Mouse (Mus musculus) CH12.LX (cell line): ENCODE data around the gene Vil1. TPM values are rescaled to one million over a fixed set of nuclear protein-coding genes. Genes with fewer than 3 reads are reported as not detected.

ENCODE experiments used
- DNase-seq: peaks from one replicate; pipeline ENCODE4 v3.0.0-alpha.2; 2013; ENCODE audit errors: extremely low read depth
- H3K27ac ChIP-seq: 2 replicates; pipeline ENCODE4 v1.5.1; 2012; ENCODE audit warnings: low read depth, mild to moderate bottlenecking, control low read depth, moderate library complexity; ENCODE audit not compliant: insufficient read depth
- H3K27me3 ChIP-seq: replicated peaks from 2 replicates; pipeline ENCODE3; 2012; ENCODE audit warnings: inconsistent platforms
- H3K36me3 ChIP-seq, 2 experiments: replicated peaks in 1 of 2; 2 replicates each; pipeline versions ENCODE3 to v1.6.1; 2012; ENCODE audit warnings: inconsistent platforms in 1 of 2, low read length in 1 of 2, mild to moderate bottlenecking in 1 of 2, mixed read lengths in 1 of 2, moderate library complexity in 1 of 2; ENCODE audit not compliant: control insufficient read depth in 1 of 2, insufficient read depth in 1 of 2
- H3K4me1 ChIP-seq, 2 experiments: 2 replicates each; pipeline ENCODE4 v1.6.1; 2012; ENCODE audit warnings: inconsistent platforms in 1 of 2, moderate library complexity in 1 of 2; ENCODE audit not compliant: insufficient read depth in 2 of 2, control insufficient read depth in 1 of 2
- H3K4me2 ChIP-seq: 2 replicates; pipeline ENCODE4 v1.6.1; 2012; ENCODE audit warnings: low read depth, mild to moderate bottlenecking, control low read depth; ENCODE audit not compliant: poor library complexity, insufficient read depth, severe bottlenecking
- H3K4me3 ChIP-seq, 3 experiments: fragments of 150-350 bp in 1 of 3; sonication (generic) in 1 of 3; replicated peaks in 1 of 3; 2 replicates each; pipeline versions ENCODE3 to v1.5.1; 2011 to 2012; ENCODE audit warnings: low read depth in 2 of 3, low read length in 2 of 3, mild to moderate bottlenecking in 2 of 3, moderate library complexity in 2 of 3, control low read depth in 1 of 3, improper control_type of control experiment in 1 of 3, inconsistent platforms in 1 of 3, mixed read lengths in 1 of 3; ENCODE audit not compliant: poor library complexity in 1 of 3
- H3K79me2 ChIP-seq: replicated peaks from 2 replicates; pipeline ENCODE4 v1.6.1; 2012; ENCODE audit warnings: mild to moderate bottlenecking, moderate library complexity; ENCODE audit not compliant: control insufficient read depth, poor library complexity, insufficient read depth, severe bottlenecking; ENCODE audit errors: extremely low read depth
- H3K9ac ChIP-seq: 2 replicates; pipeline ENCODE4 v1.6.1; 2012; ENCODE audit warnings: low read depth, mild to moderate bottlenecking, control low read depth, moderate library complexity; ENCODE audit not compliant: insufficient read depth
- H3K9me3 ChIP-seq: replicated peaks from 2 replicates; pipeline ENCODE3; 2012; ENCODE audit warnings: low read length, inconsistent platforms, mixed read lengths
- CHD2 ChIP-seq: IDR thresholded peaks from 2 replicates; pipeline ENCODE4 v1.6.1; 2011; ENCODE audit warnings: low read length, improper control_type of control experiment
- ELF1 ChIP-seq: IDR thresholded peaks from 2 replicates; pipeline ENCODE4 v1.6.1; 2014; ENCODE audit warnings: low read depth, mild to moderate bottlenecking, inconsistent platforms, low read length, improper control_type of control experiment
- ETS1 ChIP-seq: conservative IDR thresholded peaks from 2 replicates; pipeline ENCODE4 v1.6.1; 2012; ENCODE audit warnings: low read depth, mild to moderate bottlenecking, inconsistent platforms, low read length, improper control_type of control experiment, moderate library complexity
- GABPA ChIP-seq: IDR thresholded peaks from 2 replicates; pipeline ENCODE4 v1.6.1; 2012; ENCODE audit warnings: low read depth, low read length, improper control_type of control experiment, inconsistent platforms; ENCODE audit not compliant: insufficient replicate concordance
- HCFC1 ChIP-seq: IDR thresholded peaks from 2 replicates; pipeline ENCODE4 v1.6.1; 2012; ENCODE audit warnings: low read depth, mild to moderate bottlenecking, inconsistent platforms, low read length, improper control_type of control experiment
- JUN ChIP-seq: IDR thresholded peaks from 2 replicates; pipeline ENCODE4 v1.6.1; 2011; ENCODE audit warnings: low read depth, mild to moderate bottlenecking, low read length, improper control_type of control experiment, moderate library complexity; ENCODE audit not compliant: insufficient read depth
- KAT2A ChIP-seq: IDR thresholded peaks from 2 replicates; pipeline ENCODE4 v1.6.1; 2012; ENCODE audit warnings: low read length, improper control_type of control experiment, inconsistent platforms; ENCODE audit not compliant: insufficient replicate concordance
- MAFK ChIP-seq: IDR thresholded peaks from 2 replicates; pipeline ENCODE4 v1.6.1; 2011; ENCODE audit warnings: low read length, improper control_type of control experiment; ENCODE audit not compliant: insufficient replicate concordance
- MAX ChIP-seq: IDR thresholded peaks from 2 replicates; pipeline ENCODE4 v1.6.1; 2011; ENCODE audit warnings: low read length, improper control_type of control experiment
- MEF2A ChIP-seq: IDR thresholded peaks from 2 replicates; pipeline ENCODE4 v1.6.1; 2014; ENCODE audit warnings: low read depth, mild to moderate bottlenecking, inconsistent platforms, low read length, improper control_type of control experiment, borderline replicate concordance
- NRF1 ChIP-seq: IDR thresholded peaks from 2 replicates; pipeline ENCODE4 v1.6.1; 2014; ENCODE audit warnings: low read depth, mild to moderate bottlenecking, inconsistent platforms, low read length, improper control_type of control experiment, moderate library complexity
- PAX5 ChIP-seq: IDR thresholded peaks from 2 replicates; pipeline ENCODE4 v1.6.1; 2012; ENCODE audit warnings: low read length, inconsistent platforms, mixed read lengths
- RCOR1 ChIP-seq: conservative IDR thresholded peaks from 2 replicates; pipeline ENCODE4 v1.6.1; 2012; ENCODE audit warnings: low read depth, mild to moderate bottlenecking, inconsistent platforms, low read length, improper control_type of control experiment
- SIN3A ChIP-seq: IDR thresholded peaks from 2 replicates; pipeline ENCODE4 v1.6.1; 2012; ENCODE audit warnings: low read length, improper control_type of control experiment, inconsistent platforms
- TBP ChIP-seq: conservative IDR thresholded peaks from 2 replicates; pipeline ENCODE4 v1.6.1; 2011; ENCODE audit warnings: low read depth, low read length, improper control_type of control experiment
- USF1 ChIP-seq: IDR thresholded peaks from 2 replicates; pipeline ENCODE4 v1.6.1; 2014; ENCODE audit warnings: low read depth, mild to moderate bottlenecking, inconsistent platforms, low read length, improper control_type of control experiment
- USF2 ChIP-seq: conservative IDR thresholded peaks from 2 replicates; pipeline ENCODE4 v1.6.1; 2011; ENCODE audit warnings: low read depth, low read length, improper control_type of control experiment
- ZC3H11A ChIP-seq: IDR thresholded peaks from 2 replicates; pipeline ENCODE4 v1.6.1; 2012; ENCODE audit warnings: low read depth, mild to moderate bottlenecking, inconsistent platforms, low read length, improper control_type of control experiment
- ZKSCAN1 ChIP-seq: IDR thresholded peaks from 2 replicates; pipeline ENCODE4 v1.6.1; 2012; ENCODE audit warnings: low read depth, inconsistent platforms, low read length, improper control_type of control experiment, borderline replicate concordance
- ZMIZ1 ChIP-seq: IDR thresholded peaks from 2 replicates; pipeline ENCODE4 v1.6.1; 2012; ENCODE audit warnings: low read depth, mild to moderate bottlenecking, inconsistent platforms, low read length, improper control_type of control experiment
- ZNF384 ChIP-seq: IDR thresholded peaks from 2 replicates; pipeline ENCODE4 v1.6.1; 2012; ENCODE audit warnings: low read depth, low read length, improper control_type of control experiment, inconsistent platforms
- dilution Hi-C: fragments of 300-500 bp; cut with MboI; formaldehyde crosslinking; loops from 2 replicates; pipeline ENCODE4 v1.14.3; 2020; ENCODE audit warnings: low sequenced_read_pairs; ENCODE audit not compliant: extremely low pct_unique_long_range_greater_than_20kb, extremely low pct_ligation_motif_present
- in situ Hi-C: fragments of 300-500 bp; cut with MboI; formaldehyde crosslinking; loops from 3 replicates; pipeline ENCODE4 v1.14.3; 2019; ENCODE audit warnings: low sequenced_read_pairs, low pct_ligation_motif_present, low pct_unique_long_range_greater_than_20kb, mixed read lengths
- polyA plus RNA-seq: library from polyadenylated mRNA; unstranded; fragments of >175 nt; gene quantifications from 2 replicates; pipeline ENCODE4 v1.2.1, GENCODE M21; 2012; ENCODE audit warnings: low read depth; ENCODE audit not compliant: insufficient read length
- total RNA-seq, 2 experiments: library from RNA; depleted of rRNA; stranded (reverse); fragments of 300-350 nt in 1 of 2; fragments of >200 nt in 1 of 2; gene quantifications; 2 replicates each; pipeline ENCODE4 v1.2.3; 2012 to 2014

The Vil1 gene
- total and polyA plus RNA-seq, 3 experiments = 0.08 to 0.10 TPM; not detected in 1

DNA sequence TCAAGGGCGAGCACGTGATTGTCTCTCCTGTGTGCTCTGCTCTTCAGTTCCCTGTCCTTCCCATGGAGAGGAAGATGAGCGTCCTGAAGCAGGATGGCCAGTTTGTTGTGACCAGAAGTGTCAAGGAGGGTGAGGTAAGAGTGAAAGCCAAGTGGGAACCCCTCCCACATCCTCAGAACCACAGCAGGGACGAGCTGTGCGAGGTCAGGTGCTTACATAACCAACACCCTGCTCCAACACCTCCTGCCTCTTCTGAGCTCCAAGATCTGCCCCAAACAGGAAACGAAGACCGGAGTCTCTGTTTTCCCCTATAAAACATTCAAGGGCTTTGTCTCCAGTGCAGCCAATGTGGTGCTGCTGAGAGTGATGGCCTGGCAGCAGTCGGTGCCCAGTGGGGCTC is 44.9 kb upstream of the Vil1 start:
- dilution Hi-C loops = no loop called here
- Histone ChIP-seq H3K79me2 (no peaks in the 10 kb centered on the region), H3K4me2 (no peak overlapping the region), H3K27me3 (no peaks in the 10 kb centered on the region), H3K9ac (no peak overlapping the region), H3K27ac (no peak overlapping the region), H3K36me3 (peaks cover 0 to 6% of the 10 kb centered on the region in 2 experiments), H3K4me1 (peaks cover 46 to 73% of the 10 kb centered on the region in 2 experiments), H3K9me3 (no peaks in the 10 kb centered on the region), H3K4me3 (no peak overlapping the region)
- no peak for TF ChIP-seq ELF1
- TF ChIP-seq MAX = no peak
- no peak for TF ChIP-seq MAFK
- no peak for TF ChIP-seq HCFC1
- no peak for TF ChIP-seq ZC3H11A
- TF ChIP-seq KAT2A = no peak
- no peak for TF ChIP-seq RCOR1
- no peak for TF ChIP-seq GABPA
- no peak for TF ChIP-seq PAX5
- no peak for TF ChIP-seq CHD2
- TF ChIP-seq ZMIZ1 = no peak
- no peak for TF ChIP-seq ZNF384
- no peak for TF ChIP-seq MEF2A
- no peak for TF ChIP-seq NRF1
- TF ChIP-seq ETS1 = no peak
- no peak for TF ChIP-seq JUN
- TF ChIP-seq USF1 = no peak
- TF ChIP-seq SIN3A = no peak
- no peak for TF ChIP-seq ZKSCAN1
- DNase-seq = no peak
- in situ Hi-C loops = loop anchor here (5.0 kb wide), 1 partner anchor 57 kb away; the partner anchor contains the start of gene Tmbim1

DNA sequence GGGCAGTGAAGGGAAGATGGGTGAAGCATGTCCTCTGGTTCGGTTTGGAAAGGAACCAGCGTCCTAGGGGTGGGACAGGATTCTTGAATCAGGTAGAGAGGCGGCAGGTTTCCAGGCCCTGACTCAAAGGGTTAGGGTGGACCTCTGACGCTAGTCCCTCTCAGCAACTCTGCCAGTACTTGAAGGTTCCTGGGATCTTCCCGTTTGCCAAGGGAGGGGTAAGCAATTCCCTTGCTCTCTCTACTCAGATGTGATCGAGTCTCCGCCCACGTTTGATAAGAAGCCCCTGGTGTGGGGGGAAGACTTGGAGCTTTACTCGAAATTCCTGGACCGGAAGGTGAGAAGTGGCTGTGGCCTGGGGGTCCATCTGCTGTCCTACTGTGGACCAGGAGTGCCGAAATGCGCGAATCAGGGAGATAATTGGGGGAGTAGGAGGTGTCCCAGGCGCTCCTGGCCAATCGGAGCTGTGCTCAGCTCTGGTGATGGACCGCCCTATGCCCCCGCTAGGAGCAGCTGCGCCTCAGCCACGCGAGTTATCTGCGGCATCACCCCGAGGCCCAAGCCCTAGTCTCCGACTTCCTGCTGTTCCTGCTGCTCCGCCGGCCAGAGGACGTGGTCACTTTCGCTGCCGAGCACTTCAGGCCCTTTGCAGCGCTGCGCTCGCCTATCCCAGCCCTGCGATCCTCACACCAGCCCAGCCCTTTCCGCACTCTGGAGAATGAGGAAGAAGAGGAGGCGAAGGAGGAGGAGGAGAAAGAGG is 41.1 kb upstream of the Vil1 start:
- in situ Hi-C loops = no loop called here
- Histone ChIP-seq H3K9ac (no peak overlapping the region), H3K79me2 (no peaks in the 10 kb centered on the region), H3K4me1 (peaks cover 27 to 51% of the 10 kb centered on the region in 2 experiments), H3K4me2 (no peak overlapping the region), H3K27me3 (no peaks in the 10 kb centered on the region), H3K4me3 (no peak overlapping the region), H3K9me3 (no peaks in the 10 kb centered on the region), H3K27ac (no peak overlapping the region), H3K36me3 (peaks cover 0 to 6% of the 10 kb centered on the region in 2 experiments)
- dilution Hi-C loops = no loop called here
- DNase-seq = no peak
- no peak for TF ChIP-seq ZC3H11A
- TF ChIP-seq USF1 = no peak
- TF ChIP-seq ZNF384 = no peak
- TF ChIP-seq MAX = no peak
- TF ChIP-seq TBP = no peak
- no peak for TF ChIP-seq USF2
